In the genomic region with DNA sequence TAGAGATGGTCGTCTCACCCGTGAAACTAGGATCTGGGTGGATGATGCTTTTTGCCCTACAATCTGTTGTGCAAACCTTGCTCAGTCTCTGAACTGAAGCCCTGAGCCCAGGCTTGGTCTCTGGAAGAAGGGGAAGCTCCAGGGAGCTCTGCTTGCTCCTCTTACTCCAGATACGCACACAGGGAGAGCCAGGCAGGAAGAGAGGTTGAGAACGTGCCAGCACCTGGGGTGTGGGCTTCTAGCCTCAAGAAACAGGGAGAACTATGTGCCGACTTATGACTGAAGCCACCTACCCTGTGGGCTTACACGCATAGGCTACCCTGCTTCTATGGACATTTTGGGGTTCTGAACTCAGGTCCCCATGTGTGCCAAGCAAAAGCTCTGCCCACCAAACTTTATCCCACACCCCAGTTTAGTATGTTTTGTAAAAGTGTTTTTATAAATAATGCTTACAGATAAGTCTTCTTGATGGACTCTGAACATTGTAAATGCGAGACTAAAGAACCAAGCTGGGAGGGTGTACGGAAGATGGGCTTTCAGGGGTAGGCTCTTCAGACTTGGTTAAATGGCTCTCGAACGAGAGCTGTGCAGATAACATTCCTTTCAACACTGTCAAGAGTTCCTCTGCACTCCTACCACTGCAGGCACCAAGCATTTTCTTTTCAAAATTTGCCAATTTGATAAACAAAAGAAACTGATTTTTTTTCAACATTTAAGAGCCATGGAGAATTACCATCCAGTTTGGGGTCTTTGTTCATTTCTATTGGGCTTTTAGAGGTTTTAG, we compare ENCODE assay signal across 15 mouse cellular contexts.
"Had no signal": no experiment of that assay in that cellular context is flagged by ENCODE, and none has a peak within 500 bp of the region (broad histone marks: within the 10 kb centered on the region; RNA-seq: fewer than 3 reads in every experiment).

No protein-coding gene starts in this region.

- H3K27me3 ChIP-seq: limb, embryonic 15.5 days; neural tube, embryonic 13.5 days had no signal

- H3K27ac ChIP-seq: left cerebral cortex, adult 2 months; limb, embryonic 15.5 days; liver, embryonic 14.5 days; neural tube, embryonic 13.5 days had no signal

- ATAC-seq: lung, postnatal 0 days had no signal

- H3K4me3 ChIP-seq: left cerebral cortex, adult 2 months; limb, embryonic 15.5 days; midbrain, embryonic 10.5 days; neural tube, embryonic 13.5 days had no signal

- H3K4me1 ChIP-seq: limb, embryonic 15.5 days had no signal

- DNase-seq: kidney, postnatal 10 days; kidney, postnatal 4 days; lung, adult 2 months; lung, postnatal 4 days; midbrain, embryonic 14.5 days; right cerebral cortex, postnatal 4 days; spleen, adult 18-20 months; thymus, adult 18-20 months; thymus, postnatal 14 days had no signal

- H3K4me2 ChIP-seq: limb, embryonic 15.5 days; neural tube, embryonic 13.5 days had no signal

- H3K9me3 ChIP-seq: limb, embryonic 15.5 days; midbrain, embryonic 10.5 days; neural tube, embryonic 13.5 days had no signal

- H3K9ac ChIP-seq: limb, embryonic 15.5 days; liver, embryonic 14.5 days; neural tube, embryonic 13.5 days had no signal

- H3K36me3 ChIP-seq: limb, embryonic 15.5 days; midbrain, embryonic 10.5 days; neural tube, embryonic 13.5 days had no signal
